Mouse (Mus musculus) retina, postnatal 7 days (tissue): ENCODE results near the gene Arhgef16.

Source experiments
- DNase-seq: peaks from one replicate; pipeline ENCODE4 v3.0.0-alpha.2; 2012; ENCODE audit warnings: low read depth, low spot score

The Arhgef16 gene

DNA sequence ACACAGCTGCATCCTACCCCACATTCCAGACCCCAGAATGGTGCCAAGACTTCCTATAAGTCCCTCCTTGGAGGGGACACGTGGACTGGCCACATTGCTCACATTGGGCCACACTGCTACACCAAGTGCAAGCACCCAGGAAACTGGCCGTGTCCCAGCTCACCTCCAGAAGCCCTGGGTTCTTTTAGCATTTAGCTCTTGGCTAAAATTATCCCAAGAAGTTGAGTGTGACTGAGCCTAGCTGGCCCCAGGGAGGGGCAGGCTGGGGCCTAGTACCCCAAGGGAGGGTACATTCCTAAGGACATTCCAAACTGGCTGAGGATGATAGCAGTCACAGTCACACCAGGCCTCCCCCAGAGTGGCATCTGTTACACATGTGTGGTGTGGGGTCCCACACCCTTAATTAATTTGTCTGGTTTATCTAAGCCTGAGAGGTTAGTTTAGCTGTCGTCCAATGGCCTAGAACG lies 7.7 kb downstream of the Arhgef16 start:
- DNase-seq = no peak

DNA sequence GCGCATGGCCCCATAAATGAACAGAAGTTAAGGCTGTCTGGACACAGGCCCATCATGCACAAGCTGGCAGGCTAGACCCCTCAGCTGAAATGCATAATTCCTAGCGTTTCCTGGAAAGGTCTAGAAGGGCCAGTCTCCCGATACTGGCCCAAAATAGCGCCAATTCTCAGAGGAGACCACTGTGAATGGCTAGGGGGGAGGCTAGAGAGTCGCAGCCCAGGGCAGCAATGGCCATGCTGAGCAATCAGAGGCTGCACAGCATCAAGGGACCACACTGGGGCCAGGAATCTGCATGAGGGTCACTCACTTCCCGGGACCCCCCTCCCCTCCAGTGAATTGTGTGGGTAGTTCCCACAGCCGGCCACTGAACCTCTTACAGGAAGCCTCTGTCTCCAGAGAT lies 17.8 kb downstream of the Arhgef16 start:
- DNase-seq = no peak

DNA sequence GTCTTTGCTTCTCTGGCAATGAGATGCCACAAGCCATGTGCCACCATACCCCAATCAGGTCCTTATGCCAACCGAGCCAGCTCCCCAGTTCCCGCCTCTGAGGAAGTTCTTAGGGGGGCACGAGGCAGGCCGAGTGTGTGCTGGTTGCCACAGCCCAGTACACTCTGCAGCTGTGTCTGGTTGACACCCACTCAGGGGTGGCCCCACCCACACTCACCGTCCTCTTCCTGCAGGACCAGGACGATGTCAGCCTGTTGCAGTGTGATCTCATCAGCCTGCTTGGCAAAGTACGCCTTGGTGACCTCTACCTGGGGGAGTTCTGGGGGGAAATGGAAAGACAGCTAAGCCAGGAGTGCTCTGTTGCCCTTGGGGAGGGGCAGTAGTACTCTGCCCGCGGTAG lies 22.0 kb downstream of the Arhgef16 start:
- no peak for DNase-seq

DNA sequence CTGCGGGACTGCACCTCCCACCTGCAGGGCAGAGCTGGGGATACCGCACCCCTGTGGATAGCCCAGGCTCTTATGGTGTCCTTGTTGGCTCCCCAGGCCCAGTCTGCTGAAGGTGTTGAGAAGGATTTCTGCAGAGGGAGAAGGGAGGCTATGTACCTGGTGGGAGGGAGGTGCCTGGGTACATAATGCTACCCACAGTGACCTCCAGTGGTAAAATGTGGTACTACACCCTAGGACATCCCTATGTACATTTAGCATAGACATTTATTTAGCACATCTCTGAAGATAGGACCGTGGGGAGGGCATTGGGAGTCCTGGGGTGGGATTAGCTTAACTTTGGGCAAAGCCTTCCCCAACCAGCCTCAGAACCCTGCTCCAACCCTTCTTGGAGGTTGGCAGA lies 28.5 kb downstream of the Arhgef16 start:
- DNase-seq = peak; percentile 62

DNA sequence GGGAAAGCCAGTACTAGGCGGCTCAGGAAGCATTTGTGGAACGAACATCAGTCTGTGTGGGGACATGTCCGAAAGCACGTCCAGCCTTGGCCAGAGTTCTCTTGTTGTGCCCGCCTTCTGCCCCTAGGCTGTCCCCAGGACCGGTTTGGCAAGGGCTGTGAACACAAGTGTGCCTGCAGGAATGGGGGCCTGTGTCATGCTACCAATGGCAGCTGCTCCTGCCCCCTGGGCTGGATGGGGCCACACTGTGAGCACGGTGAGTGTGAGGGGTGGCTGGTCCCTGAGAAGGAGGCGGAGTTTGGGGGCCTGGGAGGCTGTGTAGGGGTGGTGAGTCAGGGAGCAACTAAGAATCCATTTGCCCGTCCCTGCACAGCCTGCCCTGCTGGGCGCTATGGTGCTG lies 32.0 kb downstream of the Arhgef16 start:
- DNase-seq = no peak

DNA sequence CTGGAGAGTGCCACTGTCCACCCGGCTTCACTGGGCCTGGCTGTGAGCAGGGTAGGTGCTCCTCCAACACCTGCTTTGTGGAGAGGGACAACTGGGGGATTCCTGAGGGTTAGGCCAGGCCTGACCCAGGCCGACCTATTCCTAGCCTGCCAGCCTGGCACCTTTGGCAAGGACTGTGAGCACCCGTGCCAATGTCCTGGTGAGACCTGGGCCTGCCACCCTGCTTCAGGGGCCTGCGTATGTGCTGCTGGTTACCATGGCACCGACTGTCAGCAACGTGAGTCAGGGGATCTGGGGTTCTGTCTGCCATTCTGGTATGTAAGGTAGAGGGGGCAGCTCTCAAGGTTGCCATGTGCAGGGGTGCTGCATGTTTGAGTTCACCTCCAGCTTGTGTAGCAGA lies 34.0 kb downstream of the Arhgef16 start:
- no peak for DNase-seq

DNA sequence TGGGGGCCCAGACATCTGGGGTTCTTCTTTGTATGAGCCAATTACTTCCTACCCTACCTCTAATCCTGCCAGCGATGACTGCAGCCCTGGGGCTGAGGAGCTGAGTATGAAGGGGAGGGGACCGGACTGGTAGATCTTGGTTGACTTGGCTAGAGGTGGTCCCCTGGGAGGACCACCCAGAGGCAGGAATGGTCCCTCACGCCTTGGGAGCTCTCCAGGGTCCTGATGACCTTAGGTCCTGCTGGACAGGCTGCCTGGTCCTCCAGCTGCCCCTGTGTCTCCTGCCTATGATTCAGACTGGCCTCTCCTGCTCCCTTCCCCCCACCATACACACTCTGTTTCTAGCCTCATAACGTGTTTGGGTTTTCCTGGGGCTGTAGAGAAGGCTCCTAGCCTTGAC lies 39.4 kb downstream of the Arhgef16 start:
- no peak for DNase-seq

DNA sequence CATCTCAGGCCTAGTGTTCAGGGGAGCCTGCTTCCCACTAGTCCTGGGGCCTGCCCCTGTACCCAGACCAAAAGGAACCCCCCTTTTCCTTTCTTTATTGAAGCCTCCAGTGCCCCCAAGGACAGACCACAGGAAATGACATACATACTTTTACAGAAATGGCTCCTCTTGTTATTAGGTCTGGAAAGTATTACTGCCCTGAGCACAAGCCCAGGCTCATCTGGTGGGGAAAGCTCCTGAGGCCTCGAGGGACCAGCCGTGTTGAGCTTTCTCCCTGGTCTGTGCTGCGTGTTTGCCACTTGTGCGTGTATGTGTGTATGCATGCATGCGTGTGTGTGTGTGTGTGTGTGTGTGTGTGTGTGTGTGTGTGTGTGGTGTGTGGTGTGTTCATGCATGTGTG lies 40.7 kb downstream of the Arhgef16 start:
- DNase-seq = no peak

DNA sequence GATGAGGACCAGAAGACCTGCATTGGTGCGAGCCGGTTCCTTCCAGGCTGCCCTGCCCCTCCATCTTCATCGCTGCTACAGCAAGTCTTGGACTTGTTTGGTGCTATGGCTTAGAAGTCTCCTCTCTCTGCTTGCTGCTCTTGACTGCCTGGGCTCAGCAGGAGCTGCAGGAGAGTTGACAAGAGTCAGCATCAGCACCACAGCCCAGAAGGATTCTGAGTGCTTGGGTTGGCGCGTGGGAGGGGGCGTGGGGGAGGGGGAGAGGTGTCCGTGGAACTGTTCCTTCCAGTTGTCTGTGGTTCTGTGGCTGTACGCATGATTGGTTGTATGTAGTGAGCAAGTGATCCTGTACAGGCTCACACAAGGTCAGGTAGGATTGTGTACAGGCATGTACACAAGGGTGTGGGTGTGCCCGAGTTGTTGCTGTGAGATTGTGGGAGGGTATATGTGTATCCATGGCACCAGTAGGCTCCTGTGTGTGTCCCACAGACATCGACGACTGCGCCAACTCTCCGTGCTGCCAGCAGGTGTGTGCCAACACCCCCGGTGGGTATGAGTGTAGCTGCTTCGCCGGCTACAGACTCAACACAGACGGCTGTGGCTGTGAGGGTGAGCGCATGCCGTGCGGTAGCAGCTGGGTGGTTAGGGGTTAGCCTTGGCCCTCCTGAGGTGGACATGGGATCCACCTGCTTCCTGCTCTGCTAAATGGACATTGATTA lies 48.8 kb downstream of the Arhgef16 start:
- no peak for DNase-seq

DNA sequence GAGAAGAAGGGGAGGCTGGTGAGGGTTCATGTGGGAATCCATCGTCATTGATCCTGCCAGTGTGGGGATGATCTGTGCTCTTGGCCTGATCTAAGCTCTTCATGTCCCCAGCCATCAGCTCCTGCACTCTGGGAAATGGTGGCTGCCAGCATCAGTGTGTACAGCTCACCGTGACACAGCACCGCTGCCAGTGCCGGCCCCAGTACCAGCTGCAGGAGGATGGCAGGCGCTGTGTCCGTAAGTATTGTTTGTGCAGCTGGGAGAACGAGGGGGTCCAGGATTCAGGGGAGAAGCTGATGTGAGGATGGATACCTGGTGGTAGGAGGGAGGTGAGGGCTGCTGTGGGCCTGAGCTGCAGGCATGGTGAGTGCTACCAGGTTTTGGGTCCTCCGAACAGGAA lies 52.2 kb downstream of the Arhgef16 start:
- DNase-seq = no peak

DNA sequence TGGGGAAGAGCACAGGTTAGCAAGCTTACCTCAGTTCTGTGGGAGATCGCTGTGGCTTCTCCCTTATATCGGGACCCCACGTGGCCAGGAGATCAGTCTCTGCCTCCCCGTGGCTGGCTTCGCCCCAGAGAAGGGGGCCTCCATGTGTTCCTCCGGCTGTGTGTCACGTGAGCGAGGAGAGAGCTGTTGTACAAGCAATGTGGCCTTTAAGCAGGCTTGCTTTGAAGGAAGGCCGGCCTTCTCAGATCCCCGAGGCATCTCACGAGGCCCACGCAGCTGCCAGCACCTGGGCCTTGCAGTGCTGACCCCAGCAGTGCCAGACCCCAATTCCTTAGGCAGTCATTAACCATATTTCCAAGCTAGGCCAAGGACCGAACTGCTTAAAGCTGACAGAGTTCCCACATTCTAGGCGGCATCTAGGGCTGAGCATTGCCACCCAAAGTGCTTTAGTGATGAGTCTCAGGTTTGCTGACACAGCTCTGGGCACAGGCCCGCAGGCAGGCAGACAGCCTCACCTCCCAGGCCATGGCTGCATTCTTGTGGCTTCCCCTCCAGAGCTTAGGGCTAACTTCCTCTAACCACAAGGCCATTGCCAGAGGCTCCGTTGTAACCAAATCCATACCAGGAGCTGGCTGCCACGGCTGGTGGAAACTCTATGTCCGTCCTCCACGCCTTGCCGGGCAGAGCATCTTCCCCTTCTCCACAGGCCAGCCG lies 53.2 kb downstream of the Arhgef16 start:
- no peak for DNase-seq

DNA sequence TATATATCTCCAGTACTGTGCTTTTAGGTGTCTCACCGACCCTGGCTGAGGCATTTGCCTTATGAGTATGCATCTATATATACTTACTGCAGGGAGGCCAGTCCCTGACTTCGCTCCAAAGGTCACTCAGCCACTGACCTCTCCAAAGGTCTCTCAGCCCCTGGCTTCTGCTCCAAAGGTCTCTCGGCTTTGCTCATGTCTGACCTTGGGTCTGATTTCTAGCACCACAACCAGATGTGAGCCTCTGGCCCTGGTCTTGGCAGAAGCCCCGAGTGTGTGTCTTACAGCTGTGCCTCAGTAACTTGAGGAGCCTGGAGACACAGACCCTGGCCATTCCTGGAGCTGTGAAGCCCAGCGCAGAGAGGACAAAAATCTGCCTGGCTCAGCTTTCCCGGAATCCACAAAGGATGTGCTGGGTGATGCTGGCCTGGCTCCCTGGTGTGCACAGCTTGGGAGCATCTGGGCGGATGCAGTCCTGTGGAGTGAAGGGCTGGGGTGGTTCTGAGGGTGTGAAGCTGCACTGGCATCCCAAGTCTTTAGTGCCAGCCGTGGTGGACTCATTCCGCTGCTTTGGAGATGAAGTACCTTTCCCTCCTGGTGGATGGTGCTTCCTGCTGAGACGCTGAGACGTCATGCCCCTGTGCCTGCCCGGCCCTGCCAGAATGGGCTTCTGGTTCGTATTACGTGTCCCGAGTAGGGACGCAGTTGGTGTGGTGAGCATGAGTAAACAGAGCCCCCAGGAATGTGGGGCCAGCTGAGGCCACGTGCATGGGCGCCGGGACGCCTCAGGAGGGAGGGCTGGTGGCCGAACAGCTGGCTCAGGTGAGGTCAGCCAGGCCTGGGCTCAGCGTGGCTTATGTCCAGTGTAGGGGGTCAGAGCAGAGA lies 54.0 kb downstream of the Arhgef16 start:
- no peak for DNase-seq

DNA sequence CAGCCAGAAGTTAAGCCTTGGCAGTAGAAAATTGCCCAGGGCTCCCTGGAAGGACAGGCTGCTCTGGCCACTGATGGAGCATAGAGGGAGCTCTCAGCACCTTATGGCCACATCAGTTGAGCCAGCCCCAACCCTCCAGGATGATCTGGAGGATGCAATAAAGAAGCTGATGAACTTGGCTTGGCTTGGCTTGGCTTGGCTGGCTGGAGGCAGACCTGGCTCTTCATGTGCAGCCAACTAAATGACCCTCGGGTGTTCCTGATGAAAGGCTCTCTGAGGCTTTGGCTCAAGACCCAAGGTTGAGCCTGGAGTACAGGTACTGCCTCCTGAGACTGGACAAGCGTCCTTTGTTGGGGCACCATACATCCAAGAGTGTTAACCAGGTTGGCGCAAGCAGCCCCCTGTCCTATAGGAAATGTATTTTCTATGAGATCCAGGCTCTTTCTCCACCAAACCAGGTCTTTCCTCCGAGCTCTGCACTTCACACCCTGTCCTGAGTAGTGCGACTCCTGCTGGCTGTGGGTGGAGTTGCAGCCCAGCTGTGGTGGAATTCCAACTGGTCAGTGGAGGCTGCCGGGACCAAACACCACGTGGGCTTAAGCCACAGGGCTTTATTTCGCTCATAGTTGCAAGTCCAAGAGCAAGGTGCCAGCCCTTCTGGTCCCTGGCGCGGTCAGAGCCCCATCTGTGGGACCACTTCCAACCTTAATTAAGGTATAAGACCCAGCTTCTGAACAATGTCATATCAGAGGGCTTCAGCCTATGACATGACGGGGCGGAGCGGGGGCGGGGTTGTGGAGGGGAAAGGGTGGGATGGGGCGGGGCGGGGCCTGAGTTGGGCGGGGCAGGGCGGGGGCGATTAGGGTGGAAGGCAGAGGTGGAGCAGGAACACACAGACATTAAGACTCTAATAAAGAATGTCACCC lies 55.1 kb downstream of the Arhgef16 start:
- peak; percentile 82 for DNase-seq

DNA sequence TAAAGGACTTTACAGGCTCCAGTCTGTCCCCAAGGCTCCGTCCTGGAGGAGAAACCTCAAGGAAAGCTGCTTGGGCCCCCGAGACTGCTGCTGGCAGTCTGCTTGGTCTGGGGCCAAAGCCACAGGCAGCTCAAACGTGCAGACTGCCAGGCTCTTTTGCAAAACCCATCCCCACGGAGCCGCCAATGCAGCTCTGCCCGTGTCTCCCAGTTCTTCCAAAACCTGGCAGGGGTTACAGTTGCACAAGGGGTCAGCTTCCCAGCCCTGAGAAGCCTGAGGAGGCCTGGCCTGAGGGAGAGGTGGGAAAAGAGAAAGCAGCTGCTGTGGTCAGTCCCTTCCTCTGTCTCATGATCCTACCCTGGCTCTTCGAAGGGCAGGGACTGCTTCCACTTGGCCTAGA lies 56.1 kb downstream of the Arhgef16 start:
- DNase-seq = no peak

DNA sequence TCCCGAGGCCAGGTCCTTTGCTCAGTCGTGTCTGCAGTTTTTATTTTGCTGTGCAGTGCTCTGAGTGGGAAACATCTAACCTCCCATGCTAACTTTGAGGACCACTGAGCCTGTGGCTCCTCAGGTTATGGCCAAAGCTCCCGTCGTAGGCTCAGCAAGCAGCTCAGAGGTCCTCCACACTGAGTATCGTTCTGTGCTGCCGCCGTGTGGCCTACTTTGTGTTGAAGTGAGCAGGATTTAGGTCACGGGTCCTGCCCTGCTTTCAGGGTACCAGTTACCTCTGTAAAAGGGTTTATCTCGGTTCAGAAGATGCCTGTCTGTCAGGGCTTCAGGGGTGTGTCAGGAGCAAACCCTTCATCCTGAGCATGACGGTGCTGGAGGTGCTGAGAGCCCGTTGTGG lies 60.9 kb downstream of the Arhgef16 start:
- DNase-seq = peak; percentile 20

DNA sequence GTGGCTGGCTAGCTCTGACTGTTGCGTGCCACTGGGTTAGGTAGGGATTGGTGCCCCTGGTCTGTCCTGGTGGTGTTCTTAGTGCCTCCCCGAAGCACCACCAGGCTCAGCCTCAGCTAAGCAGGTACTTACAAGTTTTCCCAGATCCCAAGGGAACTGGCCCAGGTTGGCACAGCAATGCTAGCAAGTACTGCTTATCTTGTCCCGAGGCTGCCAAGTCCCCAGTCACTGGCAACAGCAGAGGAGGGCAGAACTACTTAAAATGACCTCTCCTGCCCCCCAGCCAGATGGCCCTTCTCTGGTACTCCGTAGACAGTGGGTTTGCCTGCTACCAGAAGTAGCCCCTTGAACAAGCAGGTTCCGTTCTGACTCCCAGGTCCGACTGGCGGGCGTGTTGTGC lies 62.3 kb downstream of the Arhgef16 start:
- DNase-seq = no peak

DNA sequence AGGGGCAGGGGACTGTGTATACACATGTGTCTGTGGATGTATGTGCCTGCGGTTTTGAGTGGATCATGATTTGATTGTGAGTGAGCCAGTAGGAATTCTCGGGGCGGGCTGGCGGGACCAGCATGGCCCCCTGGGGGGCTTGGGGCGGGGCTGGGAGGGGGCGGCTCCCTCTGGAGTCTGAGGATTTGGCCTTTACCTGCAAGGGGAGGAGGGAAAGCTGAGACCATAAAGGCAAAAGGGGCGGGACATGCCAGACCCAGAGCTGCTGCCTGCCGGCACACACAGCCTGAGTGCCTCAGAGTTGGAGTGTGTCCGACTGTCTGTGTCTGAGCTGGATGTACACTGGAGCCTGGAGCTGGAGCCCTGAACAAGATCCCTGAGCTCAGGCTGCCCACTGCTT lies 64.2 kb downstream of the Arhgef16 start:
- DNase-seq = no peak

DNA sequence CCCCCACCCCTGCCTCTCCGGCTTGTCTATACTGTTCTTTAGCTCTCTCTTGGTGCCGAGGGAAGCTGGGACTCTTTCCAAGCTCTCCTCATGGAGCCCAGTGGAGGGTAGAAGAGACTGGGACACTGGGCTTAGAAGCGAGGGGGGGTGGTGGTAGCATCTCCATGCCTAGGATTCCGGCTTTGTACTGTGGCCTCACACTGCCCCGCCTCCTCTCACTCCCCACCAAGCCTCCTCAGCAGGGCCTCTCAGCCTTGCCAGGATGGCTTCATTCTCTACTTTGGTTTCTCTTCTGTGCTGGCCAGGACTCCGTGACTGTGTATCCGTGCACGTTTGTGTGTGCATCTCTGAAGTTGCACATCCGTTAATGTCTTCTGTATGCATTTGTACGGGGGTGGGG lies 64.6 kb downstream of the Arhgef16 start:
- no peak for DNase-seq

DNA sequence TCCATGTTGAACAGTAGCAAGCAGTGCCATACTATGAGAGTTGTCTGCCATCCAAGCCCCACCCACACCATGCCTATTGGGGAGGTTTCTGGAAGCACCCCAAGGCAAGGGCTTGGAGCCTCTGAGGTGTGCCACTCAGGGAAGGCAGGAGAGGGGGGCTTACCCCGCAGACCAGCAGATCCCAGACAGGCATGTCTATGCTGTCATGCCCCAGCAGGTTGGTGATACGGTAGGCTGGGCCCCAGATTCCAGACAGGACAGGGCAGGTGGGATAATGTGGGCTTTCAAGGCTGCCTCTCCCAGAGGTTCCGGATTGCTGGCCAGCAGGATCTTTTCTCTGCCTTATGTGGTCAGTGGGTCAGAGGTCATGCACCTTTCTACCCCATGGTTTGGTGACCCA lies 65.5 kb downstream of the Arhgef16 start:
- no peak for DNase-seq

DNA sequence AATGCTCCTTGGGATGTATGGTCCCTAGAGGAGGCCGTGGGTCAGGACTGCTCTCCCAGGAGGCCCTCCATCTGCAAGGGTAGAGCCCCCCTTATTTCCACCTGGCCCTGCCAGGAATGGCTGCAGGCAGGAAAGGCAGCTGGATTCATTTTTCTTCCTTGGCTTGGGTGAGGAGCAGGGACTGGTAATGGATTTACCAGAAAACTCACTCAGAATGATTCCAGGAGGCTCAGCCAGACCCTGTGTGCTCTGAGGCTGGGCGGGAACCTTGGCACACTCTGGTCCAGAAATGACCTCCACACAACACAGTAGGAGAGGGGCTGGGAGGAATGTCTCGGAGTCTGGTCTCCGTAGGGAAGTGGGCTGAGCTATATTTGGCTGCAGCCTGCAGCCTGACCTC lies 69.2 kb downstream of the Arhgef16 start:
- no peak for DNase-seq

DNA sequence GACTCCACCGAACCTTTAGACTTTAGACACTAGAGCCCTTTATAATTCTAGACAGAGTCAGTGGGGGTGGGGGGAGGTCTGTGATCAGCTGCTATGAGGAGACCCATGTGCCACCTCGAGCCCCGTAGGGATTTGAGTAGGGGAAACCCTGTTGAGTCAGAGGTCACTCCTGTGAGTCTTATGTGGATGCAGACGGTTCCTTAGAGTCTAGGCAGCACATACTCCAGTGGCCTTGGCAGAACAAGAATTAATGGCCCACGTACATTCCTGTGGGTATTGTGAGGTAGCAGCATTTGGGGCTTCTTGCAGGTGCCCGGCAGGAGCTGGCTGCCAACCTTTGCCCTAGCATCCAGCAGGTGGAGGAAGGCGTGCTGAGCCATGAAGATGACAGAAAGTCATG lies 70.1 kb downstream of the Arhgef16 start:
- DNase-seq = no peak
